Mouse (Mus musculus) liver, postnatal 0 days (tissue): ENCODE measurements around the gene Hsp90ab1. TPM values are rescaled to one million over a fixed set of nuclear protein-coding genes. Genes with fewer than 3 reads are reported as not detected.

Experiments
- ATAC-seq: fragments of 200-750 bp; cut with Nextera tagmentation; 2 replicates; pipeline ENCODE4 v1.8.0; 2017; ENCODE audit warnings: mild to moderate bottlenecking, moderate library complexity
- DNase-seq: peaks from one replicate; pipeline ENCODE4 v3.0.0-alpha.2; 2016
- H3K27ac ChIP-seq: fragments of 300-500 bp; sonication (generic); 2 replicates; pipeline ENCODE4 v1.5.1; 2014; ENCODE audit warnings: antibody characterized with exemption, moderate library complexity, mild to moderate bottlenecking, low read depth
- H3K27me3 ChIP-seq: fragments of 300-500 bp; sonication (generic); 2 replicates; pipeline ENCODE4 v1.6.1; 2014; ENCODE audit warnings: low read length, control low read depth, mixed read lengths; ENCODE audit not compliant: insufficient read depth
- H3K36me3 ChIP-seq: fragments of 300-500 bp; sonication (generic); replicated peaks from 2 replicates; pipeline ENCODE4 v1.6.1; 2014; ENCODE audit warnings: mild to moderate bottlenecking, control low read depth, low read length, moderate library complexity, mixed read lengths; ENCODE audit not compliant: insufficient read depth
- H3K4me1 ChIP-seq: fragments of 300-500 bp; sonication (generic); 2 replicates; pipeline ENCODE4 v1.6.1; 2014; ENCODE audit warnings: antibody characterized with exemption, mild to moderate bottlenecking, control low read depth; ENCODE audit not compliant: insufficient read depth
- H3K4me2 ChIP-seq: fragments of 300-500 bp; sonication (generic); 2 replicates; pipeline ENCODE4 v1.6.1; 2014; ENCODE audit warnings: low read depth, mild to moderate bottlenecking, low read length, moderate library complexity, mixed read lengths
- H3K4me3 ChIP-seq: fragments of 300-500 bp; sonication (generic); 2 replicates; pipeline ENCODE4 v1.5.1; 2014; ENCODE audit warnings: low read depth, low read length
- H3K9ac ChIP-seq: fragments of 300-500 bp; sonication (generic); replicated peaks from 2 replicates; pipeline ENCODE4 v1.6.1; 2014; ENCODE audit warnings: mild to moderate bottlenecking, moderate library complexity
- H3K9me3 ChIP-seq: fragments of 300-500 bp; sonication (generic); 2 replicates; pipeline ENCODE4 v1.6.1; 2016; ENCODE audit warnings: mild to moderate bottlenecking, control low read depth, low read length, mixed read lengths
- CTCF ChIP-seq: sonication (generic); IDR thresholded peaks from 2 replicates; pipeline ENCODE4 v1.5.1; 2016; ENCODE audit warnings: antibody characterized with exemption, low read depth
- EP300 ChIP-seq: IDR thresholded peaks from 2 replicates; pipeline ENCODE4 v1.6.1; 2016; ENCODE audit warnings: antibody characterized with exemption, low read depth, mild to moderate bottlenecking
- WGBS: fragments of 180-500 bp; shearing (Covaris S2); extraction: QIAGEN DNeasy Blood & Tissue Kit; methylation state at CpG from one replicate; pipeline ENCODE4 v1.1.7; 2014; ENCODE audit not compliant: insufficient replicate concordance; 5-methylcytosine and 5-hydroxymethylcytosine counted together
- polyA plus RNA-seq: library from polyadenylated mRNA; unstranded; fragments of >200 nt; fragmentation: Nextera tagmentation; extraction: Ambion mirVana; gene quantifications from 2 replicates; pipeline ENCODE4 v1.2.1, GENCODE M21; 2015

Gene Hsp90ab1
- polyA plus RNA-seq, 1 experiment from 2014 or later, result 445 TPM

GRCm38 (mm10) chr17:45601877-45602304 is 28.8 kb upstream of the Hsp90ab1 start, which contains the start of gene Mymx:
TSS of gene Mymx (minus strand) at chr17:45602102.
- 0 out of 2 replicates have a peak within 1 kb of the TSS, but pooled peaks have one; percentile 7 for H3K9ac ChIP-seq
- TF ChIP-seq CTCF (no peak), EP300 (no peak)
- no peaks in the 10 kb centered on the region for H3K9me3 ChIP-seq
- 68% methylated on average over 6 of the region's 6 CpGs for WGBS
- ATAC-seq (no peak), DNase-seq (no peak)
- no peaks in the 10 kb centered on the region for H3K36me3 ChIP-seq
- H3K4me1 ChIP-seq, result peaks cover 31% of the 10 kb centered on the region
- no peak within 1 kb of the TSS for H3K4me3 ChIP-seq
- no peak within 1 kb of the TSS for H3K4me2 ChIP-seq
- H3K27ac ChIP-seq, result no peak within 1 kb of the TSS
- H3K27me3 ChIP-seq, result 0 out of 2 replicates have a peak, but pooled peaks cover 3% of the 10 kb centered on the region

- Histone ChIP-seq H3K27me3 (0 out of 2 replicates have a peak, but pooled peaks cover 3% of the 10 kb centered on the region), H3K4me2 (no peak overlapping the region), H3K27ac (no peak overlapping the region), H3K9ac (0 out of 2 replicates have a peak overlapping the region, but pooled peaks have one; percentile 7), H3K4me1 (peaks cover 37% of the 10 kb centered on the region), H3K36me3 (no peaks in the 10 kb centered on the region), H3K9me3 (no peaks in the 10 kb centered on the region), H3K4me3 (no peak overlapping the region)
- WGBS, result 57% methylated on average over 22 of the region's 22 CpGs
- TF ChIP-seq EP300 (no peak), CTCF (no peak)
- ATAC-seq, result no peak
- DNase-seq, result no peak
Measured at GRCm38 (mm10) chr17:45601325-45601724, 28.3 kb upstream of the Hsp90ab1 start.

- DNase-seq, result no peak
- H3K27ac ChIP-seq, result no peak overlapping the region
- H3K36me3 ChIP-seq, result no peaks in the 10 kb centered on the region
- WGBS, result 77% methylated on average over 8 of the region's 8 CpGs
- peaks cover 46% of the 10 kb centered on the region for H3K4me1 ChIP-seq
- no peaks in the 10 kb centered on the region for H3K9me3 ChIP-seq
- no peak for ATAC-seq
- 0 out of 2 replicates have a peak, but pooled peaks cover 3% of the 10 kb centered on the region for H3K27me3 ChIP-seq
- H3K9ac ChIP-seq, result no peak overlapping the region
- TF ChIP-seq EP300, result no peak
- no peak for TF ChIP-seq CTCF
- H3K4me3 ChIP-seq, result no peak overlapping the region
- no peak overlapping the region for H3K4me2 ChIP-seq
Measured at GRCm38 (mm10) chr17:45600267-45600666, 27.2 kb upstream of the Hsp90ab1 start.

GRCm38 (mm10) chr17:45599446-45600242 is 26.6 kb upstream of the Hsp90ab1 start, which contains the start of gene Slc29a1:
TSS of gene Slc29a1 (minus strand) at chr17:45599606.
- H3K4me3 ChIP-seq, result peak within 1 kb of the TSS; percentile 51
- H3K27ac ChIP-seq, result peak within 1 kb of the TSS; percentile 89
- 0 out of 2 replicates have a peak, but pooled peaks cover 3% of the 10 kb centered on the region for H3K27me3 ChIP-seq
- no peaks in the 10 kb centered on the region for H3K9me3 ChIP-seq
- peak; percentile 83 for DNase-seq
- peak; percentile 70 for ATAC-seq
- H3K4me1 ChIP-seq, result peaks cover 51% of the 10 kb centered on the region
- 25% methylated on average over 30 of the region's 32 CpGs for WGBS
- TF ChIP-seq EP300 (no peak), CTCF (no peak)
- H3K9ac ChIP-seq, result peak within 1 kb of the TSS; percentile 64
- no peaks in the 10 kb centered on the region for H3K36me3 ChIP-seq
- peak within 1 kb of the TSS; percentile 74 for H3K4me2 ChIP-seq

GRCm38 (mm10) chr17:45598891-45599290 is 25.8 kb upstream of the Hsp90ab1 start:
- peaks cover 57% of the 10 kb centered on the region for H3K4me1 ChIP-seq
- peak overlapping the region; percentile 64; the same call in 1 of the 2 replicates for H3K9ac ChIP-seq

GRCm38 (mm10) chr17:45598376-45598775 is 25.3 kb upstream of the Hsp90ab1 start:
- no peaks in the 10 kb centered on the region for H3K9me3 ChIP-seq
- 76% methylated on average over 2 of the region's 2 CpGs for WGBS
- peak overlapping the region; percentile 60 for H3K4me2 ChIP-seq
- ATAC-seq (no peak), DNase-seq (no peak)
- H3K4me3 ChIP-seq, result no peak overlapping the region
- peaks cover 62% of the 10 kb centered on the region for H3K4me1 ChIP-seq
- H3K36me3 ChIP-seq, result no peaks in the 10 kb centered on the region
- peak overlapping the region; percentile 89 for H3K27ac ChIP-seq
- H3K27me3 ChIP-seq, result 0 out of 2 replicates have a peak, but pooled peaks cover 3% of the 10 kb centered on the region
- TF ChIP-seq CTCF, result no peak
- no peak for TF ChIP-seq EP300
- H3K9ac ChIP-seq, result no peak overlapping the region

More at GRCm38 (mm10) chr17:45598891-45599290, 25.8 kb upstream of the Hsp90ab1 start:
- WGBS, result 40% methylated on average over 3 of the region's 3 CpGs
- H3K27me3 ChIP-seq, result 0 out of 2 replicates have a peak, but pooled peaks cover 3% of the 10 kb centered on the region
- H3K36me3 ChIP-seq, result no peaks in the 10 kb centered on the region
- TF ChIP-seq EP300 (no peak), CTCF (no peak)
- H3K27ac ChIP-seq, result peak overlapping the region; percentile 89
- peak overlapping the region; percentile 74 for H3K4me2 ChIP-seq
- no peak for DNase-seq
- H3K4me3 ChIP-seq, result peak overlapping the region; percentile 51
- ATAC-seq, result peak; percentile 49
- no peaks in the 10 kb centered on the region for H3K9me3 ChIP-seq
